Mouse (Mus musculus): ENCODE results near the gene Sema4g. TPM values are rescaled to one million over a fixed set of nuclear protein-coding genes. Genes with fewer than 3 reads are reported as not detected.

Sema4g gene
- polyA plus RNA-seq, 1 experiment from 2014 or later: 11.3 TPM

GRCm38 (mm10) chr19:45047935-45048643, 59.2 kb downstream of the Sema4g start:
- DNase-seq (peak; percentile 62), ATAC-seq (peak; percentile 75)
- Histone ChIP-seq H3K27me3 (ENCODE audit: insufficient read depth, low read length) (peaks cover 35% of the 10 kb centered on the region), H3K27ac (ENCODE audit: low read depth) (peak overlapping the region; percentile 87), H3K9ac (replicated peaks) (peak overlapping the region; percentile 68), H3K4me3 (ENCODE audit: low read depth, low read length) (peak overlapping the region; percentile 59), H3K36me3 (replicated peaks; ENCODE audit: insufficient read depth, low read length) (0 out of 2 replicates have a peak, but pooled peaks cover 2% of the 10 kb centered on the region), H3K4me2 (ENCODE audit: low read depth, low read length) (peak overlapping the region; percentile 86), H3K4me1 (ENCODE audit: insufficient read depth) (peaks cover 25% of the 10 kb centered on the region), H3K9me3 (ENCODE audit: low read length) (no peaks in the 10 kb centered on the region)
- TF ChIP-seq EP300 (IDR thresholded peaks at IDR 0.05; ENCODE audit: low read depth) (no peak), CTCF (IDR thresholded peaks at IDR 0.05; ENCODE audit: low read depth) (no peak)
- WGBS (ENCODE audit: insufficient replicate concordance): 26% methylated on average over 11 of the region's 11 CpGs

GRCm38 (mm10) chr19:45048644-45049365, 59.9 kb downstream of the Sema4g start:
- Histone ChIP-seq H3K27ac (ENCODE audit: low read depth) (peak overlapping the region; percentile 87; the same call in 1 of the 2 replicates), H3K9me3 (ENCODE audit: low read length) (no peaks in the 10 kb centered on the region), H3K4me2 (ENCODE audit: low read depth, low read length) (peak overlapping the region; percentile 86), H3K36me3 (replicated peaks; ENCODE audit: insufficient read depth, low read length) (0 out of 2 replicates have a peak, but pooled peaks cover 2% of the 10 kb centered on the region), H3K27me3 (ENCODE audit: insufficient read depth, low read length) (peaks cover 32% of the 10 kb centered on the region), H3K4me1 (ENCODE audit: insufficient read depth) (peaks cover 25% of the 10 kb centered on the region), H3K4me3 (ENCODE audit: low read depth, low read length) (0 out of 2 replicates have a peak overlapping the region, but pooled peaks have one; percentile 59), H3K9ac (replicated peaks) (peak overlapping the region; percentile 68; the same call in 1 of the 2 replicates)
- 84% methylated on average over 12 of the region's 12 CpGs for WGBS (ENCODE audit: insufficient replicate concordance)
- TF ChIP-seq EP300 (IDR thresholded peaks at IDR 0.05; ENCODE audit: low read depth) (no peak), CTCF (IDR thresholded peaks at IDR 0.05; ENCODE audit: low read depth) (no peak)
- DNase-seq (no peak), ATAC-seq (no peak)

- Histone ChIP-seq H3K4me2 (ENCODE audit: low read depth, low read length) (no peak overlapping the region), H3K27me3 (ENCODE audit: insufficient read depth, low read length) (peaks cover 27% of the 10 kb centered on the region), H3K9ac (replicated peaks) (no peak overlapping the region), H3K36me3 (replicated peaks; ENCODE audit: insufficient read depth, low read length) (0 out of 2 replicates have a peak, but pooled peaks cover 2% of the 10 kb centered on the region), H3K4me1 (ENCODE audit: insufficient read depth) (peaks cover 25% of the 10 kb centered on the region), H3K4me3 (ENCODE audit: low read depth, low read length) (no peak overlapping the region), H3K27ac (ENCODE audit: low read depth) (no peak overlapping the region), H3K9me3 (ENCODE audit: low read length) (no peaks in the 10 kb centered on the region)
- no peak for TF ChIP-seq EP300 (IDR thresholded peaks at IDR 0.05; ENCODE audit: low read depth)
- TF ChIP-seq CTCF (IDR thresholded peaks at IDR 0.05; ENCODE audit: low read depth): no peak
- 68% methylated on average over 9 of the region's 9 CpGs for WGBS (ENCODE audit: insufficient replicate concordance)
- no peak for ATAC-seq
- DNase-seq: no peak
Measured at GRCm38 (mm10) chr19:45049523-45049922, 60.6 kb downstream of the Sema4g start.

Other genes starting within 250 kb of the Sema4g start
- not detected in 2 replicates for gene Pax2, start 233.1 kb upstream of the Sema4g start, polyA plus RNA-seq (2015; fragmentation: Nextera tagmentation; extraction: Ambion mirVana)
- 6.5 and 7.5 TPM in 2 replicates for gene Slf2, start 58.0 kb upstream of the Sema4g start, polyA plus RNA-seq (2015; fragmentation: Nextera tagmentation; extraction: Ambion mirVana)
- gene Twnk, start 16.6 kb downstream of the Sema4g start, polyA plus RNA-seq (2015; fragmentation: Nextera tagmentation; extraction: Ambion mirVana): 9.9 and 10.6 TPM in 2 replicates
- gene Mrpl43, start 17.3 kb downstream of the Sema4g start, polyA plus RNA-seq (2015; fragmentation: Nextera tagmentation; extraction: Ambion mirVana): 43.6 and 43.8 TPM in 2 replicates
- 5.7 and 7.2 TPM in 2 replicates for gene Lzts2, start 25.3 kb downstream of the Sema4g start, polyA plus RNA-seq (2015; fragmentation: Nextera tagmentation; extraction: Ambion mirVana)
- gene Pdzd7, start 56.6 kb downstream of the Sema4g start, polyA plus RNA-seq (2015; fragmentation: Nextera tagmentation; extraction: Ambion mirVana): not detected in 2 replicates
- 2.5 and 2.8 TPM in 2 replicates for gene Sfxn3, start 58.4 kb downstream of the Sema4g start, polyA plus RNA-seq (2015; fragmentation: Nextera tagmentation; extraction: Ambion mirVana)
- 0.30 and 0.38 TPM in 2 replicates for gene Kazald1, start 86.1 kb downstream of the Sema4g start, polyA plus RNA-seq (2015; fragmentation: Nextera tagmentation; extraction: Ambion mirVana)
- gene Tlx1, start 161.6 kb downstream of the Sema4g start, polyA plus RNA-seq (2015; fragmentation: Nextera tagmentation; extraction: Ambion mirVana): not detected in 2 replicates
- gene Lbx1, start 246.7 kb downstream of the Sema4g start, polyA plus RNA-seq (2015; fragmentation: Nextera tagmentation; extraction: Ambion mirVana): 0.04 TPM in 1 of 2 replicates, not detected in the other

Measured in liver, postnatal 0 days (tissue).